Mouse (Mus musculus) lung, postnatal 10 days (tissue): Measurements from ENCODE around the gene Lpp.
A peak's percentile ranks its signal among the peaks of the same experiment; 100 is the strongest.

ENCODE experiments used
- DNase-seq: peaks from one replicate; pipeline ENCODE4 v3.0.0; 2021

Gene Lpp

DNA sequence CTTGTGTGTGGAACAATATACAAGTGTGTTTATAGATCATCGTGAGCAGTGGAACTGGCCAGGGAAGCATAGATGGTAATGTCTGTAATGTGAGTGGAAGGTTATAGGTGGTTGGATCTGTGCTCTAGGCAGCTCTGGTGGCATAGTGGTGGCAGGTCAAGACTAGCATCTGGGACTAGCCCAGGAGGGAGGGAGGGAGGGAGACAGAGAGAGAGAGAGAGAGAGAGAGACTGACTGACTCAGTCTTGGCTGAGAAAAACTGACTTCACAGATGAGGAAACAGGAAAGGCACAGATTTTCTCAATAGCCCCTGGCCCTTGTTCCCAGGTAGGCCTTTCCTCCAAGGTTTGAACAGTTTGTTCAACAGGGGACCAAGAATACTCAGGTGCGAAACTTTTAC lies 7.5 kb downstream of the Lpp start:
- no peak for DNase-seq

DNA sequence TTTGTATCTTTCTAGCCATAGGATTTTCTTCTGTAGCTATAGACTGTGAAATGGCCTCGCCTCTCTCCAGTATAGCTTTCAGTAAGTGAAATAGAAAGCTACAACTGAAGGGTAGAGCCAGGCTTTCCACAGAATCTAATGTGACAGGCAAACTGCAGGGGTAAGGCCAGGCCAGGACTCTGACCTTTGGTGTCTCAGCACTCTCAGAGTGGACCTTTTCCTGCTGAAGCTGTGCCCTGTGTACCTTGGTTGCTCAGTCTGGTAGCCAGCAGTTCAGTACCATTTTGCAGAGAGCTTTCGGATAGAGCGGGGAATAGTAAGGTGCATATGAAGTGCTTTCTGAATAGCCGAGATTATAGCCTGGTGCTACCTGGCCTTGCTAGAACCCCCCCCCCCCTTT lies 9.5 kb downstream of the Lpp start:
- DNase-seq, result no peak

GRCm38 (mm10) chr16:24403733-24404380 lies 10.6 kb downstream of the Lpp start:
- DNase-seq, result no peak

DNA sequence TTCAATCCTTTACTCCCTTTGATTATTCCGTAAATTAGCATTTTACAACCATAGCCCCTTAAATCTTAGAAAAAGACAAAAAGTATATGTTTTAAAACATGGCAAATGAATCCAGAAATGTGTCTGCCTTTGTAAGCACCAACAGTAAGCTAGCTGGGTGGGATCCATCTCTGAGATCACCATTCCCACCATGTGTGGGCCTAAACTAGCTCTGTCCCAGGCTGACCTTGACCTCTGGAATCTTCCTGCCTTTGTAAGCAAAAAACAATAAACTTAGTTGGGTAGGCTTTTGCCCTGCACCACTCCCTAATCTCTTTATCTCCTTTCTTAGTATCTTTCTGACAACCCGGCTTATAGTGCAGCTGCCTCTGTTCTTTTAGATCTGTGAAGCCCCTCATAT lies 13.2 kb downstream of the Lpp start:
- DNase-seq, result no peak

GRCm38 (mm10) chr16:24411281-24411680 lies 18.0 kb downstream of the Lpp start:
- DNase-seq, result no peak

DNA sequence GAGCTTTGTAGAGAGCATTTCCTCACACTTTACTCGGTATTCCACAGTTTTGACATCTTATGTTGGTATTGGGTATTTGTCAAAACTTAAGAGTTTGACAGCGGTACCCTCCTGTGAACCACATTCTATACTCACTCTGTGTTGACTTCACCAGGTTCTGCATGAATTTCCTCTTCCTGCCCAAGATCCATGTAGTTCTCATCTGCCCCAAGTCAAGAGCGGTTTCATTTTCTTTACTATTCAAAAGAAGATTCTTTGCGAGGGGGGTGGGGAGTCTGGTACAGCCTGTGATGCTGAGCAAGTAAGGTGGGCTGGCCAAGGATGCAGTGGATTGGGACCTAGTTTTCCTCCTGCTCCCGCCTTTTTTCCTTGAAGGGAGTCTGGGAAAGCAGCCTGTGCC lies 18.9 kb downstream of the Lpp start:
- DNase-seq, result no peak

- no peak for DNase-seq
These were observed 19.8 kb downstream of the Lpp start for GRCm38 (mm10) chr16:24413059-24413458.

GRCm38 (mm10) chr16:24418022-24418421 lies 24.7 kb downstream of the Lpp start:
- peak; percentile 38 for DNase-seq

GRCm38 (mm10) chr16:24420603-24421120 lies 27.4 kb downstream of the Lpp start:
- DNase-seq, result no peak

DNA sequence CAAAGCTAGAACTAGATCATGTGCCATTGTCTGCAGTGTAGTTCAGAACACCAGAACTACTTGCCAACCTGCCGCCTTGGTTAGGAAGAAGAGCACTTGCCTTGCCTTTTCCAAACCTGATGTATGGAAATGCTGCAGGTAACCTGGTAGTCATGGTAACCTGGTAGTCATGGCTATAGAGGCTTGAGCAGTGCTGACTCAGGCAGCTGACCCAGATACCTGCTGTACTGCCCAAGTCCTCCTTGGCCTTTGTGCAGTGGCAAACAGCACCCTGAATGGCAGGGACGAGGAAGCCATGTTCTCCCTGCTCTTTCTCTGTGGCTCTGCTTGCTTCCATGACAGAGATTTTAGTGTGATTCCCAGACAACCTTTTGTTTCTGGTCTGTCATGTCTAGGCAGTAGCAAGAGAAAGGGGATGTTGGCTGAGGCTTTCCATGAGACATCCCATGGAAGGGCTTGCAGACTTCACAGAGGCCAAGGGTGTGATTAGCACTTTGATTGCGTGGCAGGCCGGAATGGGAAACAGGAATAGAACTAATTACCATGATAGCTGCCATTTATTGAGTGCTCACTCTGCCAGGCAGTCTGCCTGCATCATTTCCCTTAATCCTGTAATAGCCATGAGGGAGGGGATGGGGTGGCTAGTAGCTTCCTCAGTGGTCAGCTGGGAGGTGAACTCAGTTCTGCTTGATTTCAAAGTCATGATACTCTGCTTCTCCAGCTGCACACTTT lies 28.5 kb downstream of the Lpp start:
- DNase-seq, result no peak

- no peak for DNase-seq
These were observed 29.9 kb downstream of the Lpp start for GRCm38 (mm10) chr16:24423196-24423595.

DNA sequence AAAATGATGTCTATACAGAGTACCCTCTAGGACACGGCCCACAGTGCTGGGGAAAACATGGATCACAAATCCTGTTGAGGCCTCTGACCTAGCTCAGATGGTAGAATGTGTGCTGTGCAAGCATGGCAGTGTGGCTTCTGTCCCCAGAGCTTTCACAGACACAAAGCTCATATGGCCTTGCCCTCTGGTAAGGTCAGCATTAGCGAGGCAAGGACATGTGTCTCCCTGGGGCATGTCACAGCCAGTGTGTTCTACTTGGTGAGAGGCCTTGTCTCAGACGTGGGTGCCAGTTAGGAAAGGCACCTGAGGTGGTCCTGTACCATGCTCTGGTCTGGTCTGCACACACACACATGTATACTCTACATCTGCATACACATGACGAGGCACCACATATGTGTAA lies 30.4 kb downstream of the Lpp start:
- no peak for DNase-seq

- DNase-seq, result no peak
These were observed 31.2 kb downstream of the Lpp start for GRCm38 (mm10) chr16:24424356-24424977.

DNA sequence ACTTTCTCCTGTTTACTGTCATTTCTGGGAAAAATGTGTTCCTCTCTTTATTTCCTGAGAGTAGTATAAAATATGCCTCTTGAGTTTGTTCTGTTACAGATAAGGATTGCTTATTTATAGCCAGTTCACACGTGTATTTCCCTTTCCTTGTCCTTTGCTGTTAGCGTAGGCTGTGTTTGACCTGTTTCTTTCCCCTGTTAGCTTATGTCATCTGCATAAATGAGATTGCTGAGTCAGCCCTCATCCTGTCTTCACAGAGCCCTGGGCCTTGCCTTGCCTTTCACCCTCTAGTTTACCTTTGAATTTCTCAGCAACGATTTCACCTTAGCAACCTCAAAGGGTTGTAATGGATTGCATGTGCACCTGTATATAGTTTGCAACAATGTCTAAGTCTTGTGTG lies 32.5 kb downstream of the Lpp start:
- DNase-seq, result no peak

DNA sequence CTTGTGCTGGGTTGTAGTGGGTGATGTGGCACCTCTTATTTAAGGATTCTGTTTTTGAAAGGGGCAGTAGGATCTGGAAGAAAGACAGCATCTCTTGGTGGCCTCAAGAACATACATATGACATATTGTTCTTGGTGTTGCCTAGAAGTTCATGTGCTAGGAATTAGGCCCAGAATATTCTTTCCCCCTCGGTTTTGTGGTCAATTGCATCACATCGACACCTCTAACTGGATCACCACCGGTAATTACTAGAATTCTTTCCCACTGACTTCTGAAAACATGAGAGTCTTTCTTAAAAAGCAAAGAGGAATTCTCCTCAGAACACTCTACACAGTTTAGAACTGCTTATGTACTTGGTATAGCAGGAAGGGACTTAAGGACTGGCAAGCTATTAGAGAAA lies 34.3 kb downstream of the Lpp start:
- DNase-seq, result no peak

- DNase-seq, result no peak
These were observed 34.7 kb downstream of the Lpp start for GRCm38 (mm10) chr16:24428055-24428454.

DNA sequence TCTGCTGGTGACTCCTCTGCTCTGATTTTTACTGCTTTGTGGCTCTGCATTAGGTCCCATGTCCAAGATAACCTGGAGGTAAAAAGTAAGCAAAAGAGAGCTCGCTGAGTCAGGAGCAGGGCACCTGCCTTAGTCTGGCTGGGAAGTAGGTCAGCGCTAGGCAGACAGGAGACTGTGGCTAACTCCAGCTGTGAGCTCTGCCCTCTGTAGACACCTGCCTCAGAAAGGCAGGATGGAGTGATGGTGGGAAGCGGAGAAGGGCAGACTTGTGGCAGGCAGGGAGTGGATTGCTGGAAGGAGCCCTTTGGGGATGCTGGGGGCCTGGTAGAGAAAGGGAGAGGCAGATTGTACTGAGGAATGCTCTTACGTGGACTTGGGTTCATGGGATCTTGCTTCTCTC lies 35.4 kb downstream of the Lpp start:
- DNase-seq, result no peak

DNA sequence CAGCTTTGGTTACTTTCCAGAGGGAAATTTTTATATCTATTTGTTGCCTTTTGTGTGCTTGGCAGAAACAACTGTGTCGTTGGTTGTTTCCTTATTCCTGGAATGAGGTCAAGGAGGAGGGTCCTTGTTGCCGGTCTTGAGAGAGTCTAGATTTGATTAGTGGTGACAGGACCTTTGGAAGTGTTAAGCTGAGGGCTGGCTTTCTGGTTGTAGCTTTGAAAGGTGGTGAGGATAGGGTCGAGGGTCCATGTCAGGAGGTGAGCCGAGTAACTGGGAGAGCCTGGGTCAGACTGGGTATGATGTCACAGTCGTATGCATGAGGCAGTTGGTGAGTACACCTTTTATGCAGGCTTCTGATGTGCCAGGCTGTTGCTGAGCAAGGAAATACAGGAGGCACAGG lies 36.4 kb downstream of the Lpp start:
- DNase-seq, result no peak

- no peak for DNase-seq
These were observed 38.5 kb downstream of the Lpp start for GRCm38 (mm10) chr16:24431808-24432207.

DNA sequence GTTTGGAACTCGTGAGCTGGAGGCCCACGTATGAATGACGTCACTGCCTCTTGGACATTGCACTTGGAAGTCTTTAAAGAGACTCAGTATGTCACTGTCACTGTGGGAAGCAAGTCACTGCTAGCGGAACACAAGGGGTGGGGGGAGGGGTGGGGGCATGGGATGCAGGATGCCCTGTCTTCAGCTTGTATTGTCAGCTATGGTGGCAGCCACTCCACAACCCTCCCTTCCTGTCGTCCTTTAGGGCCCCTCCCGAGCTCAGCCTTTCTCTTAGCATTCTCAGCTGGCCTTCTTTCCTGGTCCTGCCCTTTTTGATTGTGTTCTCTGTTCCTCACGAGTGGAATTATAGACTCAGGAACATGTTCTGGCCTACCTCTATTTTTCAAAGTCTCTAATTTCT lies 40.3 kb downstream of the Lpp start:
- DNase-seq, result peak; percentile 47

DNA sequence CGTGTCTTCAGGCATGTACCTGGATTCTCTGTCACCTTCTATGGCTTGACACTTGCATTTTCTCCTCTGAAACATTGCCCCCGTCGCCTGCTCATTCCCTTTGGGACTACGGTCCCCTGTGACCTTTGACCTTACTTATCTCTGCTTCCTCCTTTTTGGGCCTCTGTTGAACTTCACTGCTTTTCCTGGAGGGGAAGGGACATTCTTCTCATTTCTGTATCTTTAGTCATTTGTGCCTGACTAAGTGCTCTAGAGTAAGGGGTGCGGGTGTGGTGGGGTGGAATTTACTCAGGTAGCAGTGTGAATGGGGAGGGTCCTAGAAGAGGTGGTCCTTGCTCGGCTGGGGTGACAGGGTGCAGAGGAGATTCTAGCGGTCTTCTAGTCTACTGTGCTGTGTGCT lies 40.7 kb downstream of the Lpp start:
- no peak for DNase-seq

- DNase-seq, result no peak
These were observed 41.3 kb downstream of the Lpp start for GRCm38 (mm10) chr16:24434531-24435114.

- peak; percentile 25 for DNase-seq
These were observed 41.8 kb downstream of the Lpp start for GRCm38 (mm10) chr16:24435115-24435553.

- DNase-seq, result no peak
These were observed 45.1 kb downstream of the Lpp start for GRCm38 (mm10) chr16:24438438-24438837.
